In the genomic region with DNA sequence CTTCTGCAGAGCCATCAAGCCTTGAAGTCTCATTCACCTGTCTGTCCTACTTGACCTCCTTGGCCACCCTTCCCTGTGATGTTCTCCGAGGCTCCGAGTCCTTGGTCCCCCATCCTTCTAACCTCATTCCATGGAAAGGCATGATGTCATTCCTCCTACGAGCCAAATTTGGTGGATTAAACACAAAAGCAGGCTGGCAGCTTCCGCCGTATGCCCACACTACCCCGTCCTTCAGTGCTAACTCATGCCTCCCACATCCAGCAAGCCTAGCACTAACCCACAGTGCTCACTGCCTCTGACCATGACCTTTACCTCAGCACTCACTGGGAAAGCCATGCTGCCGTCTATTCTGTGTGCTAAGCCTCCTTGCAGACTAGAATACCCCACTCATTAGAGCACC, we compare ENCODE assay signal across 19 mouse cellular contexts. TPM values are rescaled to one million over a fixed set of nuclear protein-coding genes. Genes with fewer than 3 reads are reported as not detected.
DNase-seq lines count a peak whose midpoint lies in the region.
"Had no signal": no experiment of that assay in that cellular context is flagged by ENCODE, and none has a peak within 500 bp of the region (broad histone marks: within the 10 kb centered on the region; RNA-seq: fewer than 3 reads in every experiment).

No protein-coding gene starts in this region.

- WGBS in limb, embryonic 10.5 days, result 92% methylated on average over 7 of the region's 7 CpGs

- peaks cover 33% of the 10 kb centered on the region for H3K4me1 ChIP-seq in limb, embryonic 10.5 days
- H3K4me1 ChIP-seq: liver, embryonic 13.5 days had no signal

- H3K27me3 ChIP-seq in limb, embryonic 10.5 days (ENCODE audit: low read depth, poor library complexity, severe bottlenecking), result no peaks in the 10 kb centered on the region

- intact Hi-C loops in left cerebral cortex, postnatal 4 days (cut with DNase I), result loop anchor here (10.0 kb wide), 1 partner anchor 173 kb away; no protein-coding TSS in a partner anchor

- H3K9me3 ChIP-seq in limb, embryonic 10.5 days (replicated peaks), result no peaks in the 10 kb centered on the region
- H3K9me3 ChIP-seq: hindbrain, embryonic 10.5 days; liver, embryonic 13.5 days; midbrain, embryonic 12.5 days had no signal

- peak; percentile 49 to 65 for DNase-seq in cerebellum, postnatal 10 days
- no peak for DNase-seq in cerebellum, postnatal 4 days (ENCODE audit: low spot score in 2 of 2)
- DNase-seq in layer of hippocampus, adult 11-12 months (ENCODE audit: low spot score), result peak; percentile 34
- no peak for DNase-seq in layer of hippocampus, postnatal 10 days (ENCODE audit: low spot score in 2 of 2)
- peak; percentile 25 for DNase-seq in testis, postnatal 10 days (ENCODE audit: low spot score)
- DNase-seq in testis, postnatal 14 days (ENCODE audit: low spot score), result no peak
- DNase-seq in left cerebral cortex, postnatal 4 days, result peak; percentile 15
- DNase-seq in limb, embryonic 10.5 days (ENCODE audit: low spot score), result no peak
- DNase-seq: cerebellum, adult 8-10 months; gastrocnemius, postnatal 10 days; kidney, adult 9 months; kidney, postnatal 25 days; liver, embryonic 13.5 days; lung, adult 2 months; lung, postnatal 14 days had no signal

- 0 out of 2 replicates have a peak, but pooled peaks cover 6% of the 10 kb centered on the region for H3K36me3 ChIP-seq in limb, embryonic 10.5 days
- H3K36me3 ChIP-seq: hindbrain, embryonic 10.5 days; liver, embryonic 13.5 days; midbrain, embryonic 12.5 days had no signal

- no peak overlapping the region for H3K4me3 ChIP-seq in limb, embryonic 10.5 days
- H3K4me3 ChIP-seq: hindbrain, embryonic 10.5 days; liver, embryonic 13.5 days; midbrain, embryonic 12.5 days had no signal

- no peak overlapping the region for H3K27ac ChIP-seq in limb, embryonic 10.5 days
- H3K27ac ChIP-seq: hindbrain, embryonic 10.5 days; liver, embryonic 13.5 days; midbrain, embryonic 12.5 days; stomach, postnatal 0 days had no signal

RNA-seq across cellular contexts. Expression of a gene that starts 8.0 kb away (rescaled TPM):
- total RNA-seq in layer of hippocampus, postnatal 10 days (2021), result 10 to 100 TPM; 30.4 to 30.8 TPM
- total RNA-seq in left cerebral cortex, postnatal 4 days (2021), result 10 to 100 TPM; 60.5 to 62.5 TPM
- 3.4 and 4.0 TPM in 2 replicates for polyA plus RNA-seq in limb, embryonic 10.5 days (2016; fragmentation: Nextera tagmentation; extraction: Ambion mirVana)
- total RNA-seq: granulocyte monocyte progenitor cell, adult 5-6 weeks had no signal

Comparison
In these comparisons a context has a peak if more than half of its experiments do, and no peak if none do; other contexts are left out.
1. DNase-seq: peak in cerebellum, postnatal 10 days (2 of 2), layer of hippocampus, adult 11-12 months (single experiment), testis, postnatal 10 days (single experiment) and left cerebral cortex, postnatal 4 days (single experiment); none in cerebellum, postnatal 4 days (0 of 2), layer of hippocampus, postnatal 10 days (0 of 2), testis, postnatal 14 days (single experiment) and limb, embryonic 10.5 days (single experiment).